Mouse (Mus musculus): ENCODE results near the gene Hnrnph2. TPM values are rescaled to one million over a fixed set of nuclear protein-coding genes. Genes with fewer than 3 reads are reported as not detected.

The Hnrnph2 gene
- polyA plus RNA-seq, 1 experiment from 2014 or later, result 143 TPM

DNA sequence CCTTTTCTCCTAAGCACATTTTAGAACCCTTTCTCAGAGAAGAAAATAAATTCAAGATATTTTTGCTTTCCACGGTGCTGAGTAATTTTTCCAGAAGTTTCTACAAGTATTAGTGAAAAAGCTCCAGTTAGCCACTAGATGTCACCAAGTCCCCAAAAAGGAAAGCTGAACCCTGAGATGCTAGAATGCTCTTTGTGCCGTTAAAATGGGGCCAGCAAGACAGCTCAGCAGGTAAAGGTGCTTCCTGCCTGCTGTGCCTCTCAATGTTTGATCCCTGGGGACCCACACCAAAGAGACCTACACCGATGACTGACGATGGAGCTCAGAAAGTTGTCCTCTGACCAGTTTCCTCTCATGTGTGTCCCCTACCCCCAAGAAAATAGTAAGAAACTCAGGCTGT is 8.5 kb downstream of the Hnrnph2 start:
- H3K4me3 ChIP-seq (ENCODE audit: low read depth, low read length), result no peak overlapping the region
- no peaks in the 10 kb centered on the region for H3K9me3 ChIP-seq (replicated peaks; ENCODE audit: control insufficient read depth, low read length, poor library complexity, severe bottlenecking)
- H3K4me2 ChIP-seq (ENCODE audit: low read length), result no peak overlapping the region
- 53% methylated on average over 4 of the region's 4 CpGs for WGBS
- H3K36me3 ChIP-seq (ENCODE audit: control insufficient read depth, insufficient read depth, low read length), result no peaks in the 10 kb centered on the region
- no peak overlapping the region for H3K9ac ChIP-seq (ENCODE audit: low read depth, low read length)
- ATAC-seq, result peak; percentile 49
- no peaks in the 10 kb centered on the region for H3K27me3 ChIP-seq (ENCODE audit: control insufficient read depth, insufficient read depth, low read depth, low read length)
- no peaks in the 10 kb centered on the region; the same call in 1 of the 2 replicates for H3K4me1 ChIP-seq (ENCODE audit: control insufficient read depth, insufficient read depth, low read length)
- H3K27ac ChIP-seq (ENCODE audit: low read length), result no peak overlapping the region

DNA sequence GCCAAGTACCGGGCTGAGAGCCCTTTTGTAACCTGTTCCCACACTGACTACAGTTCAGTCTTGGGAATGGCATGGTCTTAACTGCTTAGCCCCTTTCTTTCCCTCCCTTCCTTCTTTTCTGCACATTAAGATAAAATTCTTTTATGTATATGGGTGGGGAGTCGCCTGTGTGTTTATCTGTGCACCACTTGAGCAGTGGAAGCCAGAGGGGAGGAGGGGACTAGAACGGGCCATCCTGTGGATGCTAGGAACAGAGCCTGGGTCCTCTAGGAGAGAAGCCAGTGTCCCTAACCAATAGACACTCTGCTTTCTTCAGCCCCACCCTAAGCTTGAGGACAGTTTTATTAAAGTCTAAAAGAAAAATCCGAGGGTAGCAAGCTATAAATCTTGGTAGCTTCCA is 10.0 kb downstream of the Hnrnph2 start:
- WGBS, result 84% methylated on average over 4 of the region's 4 CpGs
- H3K4me3 ChIP-seq (ENCODE audit: low read depth, low read length), result no peak overlapping the region
- ATAC-seq, result no peak

DNA sequence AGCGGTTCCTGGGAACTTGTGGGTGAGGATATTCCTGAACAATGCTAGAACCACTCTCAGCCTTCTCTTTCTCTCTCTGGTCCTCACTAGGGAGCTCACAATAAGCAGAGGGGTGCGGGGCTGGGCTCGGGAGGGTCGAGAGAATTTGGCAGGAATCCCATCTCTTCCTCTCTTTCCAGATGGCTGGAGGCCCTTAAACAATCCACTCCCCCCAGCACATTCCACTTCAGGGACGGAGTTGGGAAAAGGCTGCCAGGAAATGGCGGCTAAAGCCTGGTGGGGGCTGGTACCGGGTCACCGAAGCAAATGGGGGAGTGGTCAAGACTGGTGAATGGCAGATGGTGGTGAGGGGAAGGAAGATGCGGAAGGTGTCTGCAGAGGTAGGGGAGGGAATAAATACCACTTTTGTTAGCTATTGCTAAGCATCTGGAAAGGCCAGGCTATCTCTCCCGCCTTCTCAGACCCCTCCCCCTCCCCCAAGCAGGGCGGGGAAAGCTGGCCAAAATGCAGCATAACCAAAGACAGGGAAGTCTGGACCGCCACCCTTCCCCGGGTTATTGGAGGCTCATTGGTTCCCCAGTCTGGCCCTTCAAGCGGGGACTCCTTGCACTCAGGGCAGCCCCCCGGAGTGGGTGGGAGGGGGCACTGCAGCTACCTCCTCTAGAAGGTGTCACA is 11.4 kb downstream of the Hnrnph2 start:
- H3K4me3 ChIP-seq (ENCODE audit: low read depth, low read length), result peak overlapping the region; percentile 32
- H3K9me3 ChIP-seq (replicated peaks; ENCODE audit: control insufficient read depth, low read length, poor library complexity, severe bottlenecking), result no peaks in the 10 kb centered on the region
- H3K36me3 ChIP-seq (ENCODE audit: control insufficient read depth, insufficient read depth, low read length), result no peaks in the 10 kb centered on the region
- ATAC-seq, result peak; percentile 87
- H3K9ac ChIP-seq (ENCODE audit: low read depth, low read length), result peak overlapping the region; percentile 49
- peak overlapping the region; percentile 53 for H3K4me2 ChIP-seq (ENCODE audit: low read length)
- peak overlapping the region; percentile 80 for H3K27ac ChIP-seq (ENCODE audit: low read length)
- no peaks in the 10 kb centered on the region for H3K27me3 ChIP-seq (ENCODE audit: control insufficient read depth, insufficient read depth, low read depth, low read length)
- no peaks in the 10 kb centered on the region; the same call in 1 of the 2 replicates for H3K4me1 ChIP-seq (ENCODE audit: control insufficient read depth, insufficient read depth, low read length)
- WGBS, result 21% methylated on average over 14 of the region's 15 CpGs

More for the DNA sequence above, 10.0 kb downstream of the Hnrnph2 start:
- Histone ChIP-seq H3K36me3 (ENCODE audit: control insufficient read depth, insufficient read depth, low read length) (no peaks in the 10 kb centered on the region), H3K4me2 (ENCODE audit: low read length) (no peak overlapping the region), H3K27me3 (ENCODE audit: control insufficient read depth, insufficient read depth, low read depth, low read length) (no peaks in the 10 kb centered on the region), H3K27ac (ENCODE audit: low read length) (no peak overlapping the region), H3K4me1 (ENCODE audit: control insufficient read depth, insufficient read depth, low read length) (no peaks in the 10 kb centered on the region; the same call in 1 of the 2 replicates), H3K9me3 (replicated peaks; ENCODE audit: control insufficient read depth, low read length, poor library complexity, severe bottlenecking) (no peaks in the 10 kb centered on the region), H3K9ac (ENCODE audit: low read depth, low read length) (no peak overlapping the region)

DNA sequence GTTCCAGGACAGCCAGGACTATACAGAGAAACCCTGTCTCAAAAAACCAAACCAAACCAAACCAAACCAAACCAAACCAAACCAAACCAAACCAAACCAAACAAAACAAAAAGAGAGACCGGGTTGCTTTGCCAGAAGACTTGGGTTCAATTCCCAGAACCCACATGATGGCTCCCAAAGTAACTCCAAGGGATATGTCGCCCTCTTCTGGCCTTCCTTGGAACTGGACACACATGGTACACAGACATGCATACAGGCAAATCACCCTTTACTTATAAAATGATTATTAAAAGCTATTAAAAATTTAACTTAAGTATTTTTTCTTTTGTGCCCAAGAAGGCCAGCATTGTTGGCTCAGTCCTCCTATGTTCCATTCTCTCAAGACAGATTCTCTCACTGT is 13.3 kb downstream of the Hnrnph2 start:
- no peak overlapping the region for H3K4me2 ChIP-seq (ENCODE audit: low read length)
- 59% methylated on average over 2 of the region's 2 CpGs for WGBS

DNA sequence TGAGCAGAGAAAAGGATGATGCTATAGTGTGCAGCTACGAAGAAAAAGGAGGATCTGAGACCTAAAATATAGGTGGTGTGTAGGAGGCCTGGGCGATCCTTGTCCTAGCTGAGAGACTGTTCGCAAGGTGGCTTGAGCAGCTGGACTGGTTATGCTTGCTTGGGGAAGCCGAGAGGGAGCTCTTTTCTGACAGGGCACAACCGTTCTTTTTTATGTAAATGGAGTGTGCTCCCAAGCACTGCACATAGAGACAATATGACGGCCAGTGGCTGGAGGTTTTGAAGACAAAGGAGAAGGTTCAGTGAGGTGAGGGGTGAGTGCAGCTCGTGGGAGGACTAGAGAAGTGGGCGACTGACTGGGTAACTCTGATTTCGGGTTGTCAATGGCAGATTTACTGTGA is 18.7 kb downstream of the Hnrnph2 start:
- no peaks in the 10 kb centered on the region for H3K9me3 ChIP-seq (replicated peaks; ENCODE audit: control insufficient read depth, low read length, poor library complexity, severe bottlenecking)
- H3K9ac ChIP-seq (ENCODE audit: low read depth, low read length), result no peak overlapping the region
- WGBS, result 29% methylated on average over 9 of the region's 9 CpGs
- H3K4me2 ChIP-seq (ENCODE audit: low read length), result 0 out of 2 replicates have a peak overlapping the region, but pooled peaks have one; percentile 12
- peak; percentile 68; the same call in 1 of the 2 replicates for ATAC-seq
- no peaks in the 10 kb centered on the region; the same call in 1 of the 2 replicates for H3K27me3 ChIP-seq (ENCODE audit: control insufficient read depth, insufficient read depth, low read depth, low read length)
- H3K4me1 ChIP-seq (ENCODE audit: control insufficient read depth, insufficient read depth, low read length), result peaks cover 8% of the 10 kb centered on the region
- H3K36me3 ChIP-seq (ENCODE audit: control insufficient read depth, insufficient read depth, low read length), result no peaks in the 10 kb centered on the region
- H3K4me3 ChIP-seq (ENCODE audit: low read depth, low read length), result no peak overlapping the region
- peak overlapping the region; percentile 81 for H3K27ac ChIP-seq (ENCODE audit: low read length)

More for the DNA sequence above, 13.3 kb downstream of the Hnrnph2 start:
- H3K9me3 ChIP-seq (replicated peaks; ENCODE audit: control insufficient read depth, low read length, poor library complexity, severe bottlenecking), result no peaks in the 10 kb centered on the region
- no peak overlapping the region for H3K9ac ChIP-seq (ENCODE audit: low read depth, low read length)
- no peak overlapping the region for H3K27ac ChIP-seq (ENCODE audit: low read length)
- H3K27me3 ChIP-seq (ENCODE audit: control insufficient read depth, insufficient read depth, low read depth, low read length), result no peaks in the 10 kb centered on the region
- H3K36me3 ChIP-seq (ENCODE audit: control insufficient read depth, insufficient read depth, low read length), result no peaks in the 10 kb centered on the region
- H3K4me1 ChIP-seq (ENCODE audit: control insufficient read depth, insufficient read depth, low read length), result no peaks in the 10 kb centered on the region; the same call in 1 of the 2 replicates
- H3K4me3 ChIP-seq (ENCODE audit: low read depth, low read length), result no peak overlapping the region
- ATAC-seq, result no peak

DNA sequence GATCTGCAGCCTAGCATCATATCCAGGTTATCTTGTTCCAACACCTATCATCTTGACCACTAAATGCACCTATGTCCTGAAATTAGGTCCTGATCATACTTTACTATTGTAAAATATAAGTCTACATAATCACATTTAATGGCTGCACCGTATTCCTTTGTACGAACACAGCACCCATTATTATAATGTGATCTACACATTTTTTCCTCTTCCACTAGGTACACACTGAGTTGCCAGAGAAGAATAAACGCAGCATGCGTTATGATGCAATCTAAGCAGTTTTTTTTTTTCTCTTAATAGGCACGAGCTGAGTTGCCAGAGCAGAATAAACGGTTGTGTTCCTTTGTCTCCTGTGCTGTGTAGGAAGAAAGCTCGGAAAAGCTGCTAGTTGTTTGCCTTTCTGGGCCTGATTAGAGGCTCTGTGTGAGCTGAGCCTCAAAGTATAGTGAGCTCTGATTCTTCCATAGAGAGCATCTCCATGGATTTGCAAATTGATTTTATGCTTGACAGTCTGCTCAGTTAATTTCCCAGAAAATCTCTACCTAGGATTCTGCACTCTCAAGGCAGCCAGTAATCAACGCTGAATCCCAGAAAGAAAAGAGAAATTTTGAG is 19.4 kb downstream of the Hnrnph2 start:
- peak; percentile 82 for ATAC-seq
- Histone ChIP-seq H3K4me2 (ENCODE audit: low read length) (no peak overlapping the region; the same call in 1 of the 2 replicates), H3K27me3 (ENCODE audit: control insufficient read depth, insufficient read depth, low read depth, low read length) (no peaks in the 10 kb centered on the region; the same call in 1 of the 2 replicates), H3K9me3 (replicated peaks; ENCODE audit: control insufficient read depth, low read length, poor library complexity, severe bottlenecking) (no peaks in the 10 kb centered on the region), H3K27ac (ENCODE audit: low read length) (peak overlapping the region; percentile 81), H3K4me3 (ENCODE audit: low read depth, low read length) (no peak overlapping the region), H3K4me1 (ENCODE audit: control insufficient read depth, insufficient read depth, low read length) (peaks cover 8% of the 10 kb centered on the region), H3K9ac (ENCODE audit: low read depth, low read length) (peak overlapping the region; percentile 10; the same call in 1 of the 2 replicates), H3K36me3 (ENCODE audit: control insufficient read depth, insufficient read depth, low read length) (no peaks in the 10 kb centered on the region)
- WGBS, result 27% methylated on average over 8 of the region's 8 CpGs

DNA sequence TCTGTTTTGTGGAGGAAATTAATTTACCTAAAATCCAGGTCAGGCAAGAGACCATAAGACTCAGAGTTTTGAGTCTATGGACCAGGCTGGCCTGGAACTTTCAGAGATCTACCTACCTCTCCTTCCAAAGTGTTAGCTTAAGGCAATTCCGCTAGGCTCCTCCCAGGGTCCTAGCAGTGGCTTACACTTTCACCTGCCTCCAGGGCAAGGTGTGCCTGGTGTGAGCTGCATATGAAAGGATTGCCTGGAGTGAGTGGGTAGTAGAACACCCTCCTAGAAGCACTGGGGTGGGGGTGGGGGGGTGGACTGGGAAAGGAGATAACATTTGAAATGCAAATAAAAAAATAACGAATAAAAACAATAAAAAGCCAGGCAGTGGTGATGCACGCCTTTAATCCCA is 20.7 kb downstream of the Hnrnph2 start:
- Histone ChIP-seq H3K9me3 (replicated peaks; ENCODE audit: control insufficient read depth, low read length, poor library complexity, severe bottlenecking) (no peaks in the 10 kb centered on the region), H3K27ac (ENCODE audit: low read length) (no peak overlapping the region), H3K9ac (ENCODE audit: low read depth, low read length) (no peak overlapping the region), H3K27me3 (ENCODE audit: control insufficient read depth, insufficient read depth, low read depth, low read length) (no peaks in the 10 kb centered on the region; the same call in 1 of the 2 replicates), H3K4me2 (ENCODE audit: low read length) (no peak overlapping the region), H3K4me3 (ENCODE audit: low read depth, low read length) (no peak overlapping the region), H3K4me1 (ENCODE audit: control insufficient read depth, insufficient read depth, low read length) (peaks cover 8% of the 10 kb centered on the region), H3K36me3 (ENCODE audit: control insufficient read depth, insufficient read depth, low read length) (no peaks in the 10 kb centered on the region)
- WGBS, result 82% methylated on average over 3 of the region's 3 CpGs
- no peak for ATAC-seq

DNA sequence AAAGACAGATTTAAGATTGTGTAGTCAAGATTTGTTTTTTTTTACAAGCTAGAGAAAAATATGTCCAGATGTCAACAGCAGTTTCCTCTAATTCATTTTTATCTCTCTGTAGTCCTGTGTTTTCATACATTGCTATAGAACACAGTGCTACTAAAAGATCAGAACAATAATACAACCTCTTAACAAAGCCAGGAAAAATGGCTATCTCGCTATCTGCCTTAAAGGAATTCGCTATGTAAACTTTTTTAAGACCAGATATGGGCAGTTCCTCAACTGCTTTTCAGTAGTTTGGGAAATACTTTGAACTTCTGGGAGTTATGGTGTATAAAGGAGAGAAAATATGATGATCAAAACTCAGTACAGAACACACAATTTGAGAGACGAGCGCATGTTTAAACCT is 22.4 kb downstream of the Hnrnph2 start:
- Histone ChIP-seq H3K4me1 (ENCODE audit: control insufficient read depth, insufficient read depth, low read length) (peaks cover 8% of the 10 kb centered on the region), H3K4me2 (ENCODE audit: low read length) (no peak overlapping the region), H3K9me3 (replicated peaks; ENCODE audit: control insufficient read depth, low read length, poor library complexity, severe bottlenecking) (no peaks in the 10 kb centered on the region), H3K9ac (ENCODE audit: low read depth, low read length) (no peak overlapping the region), H3K4me3 (ENCODE audit: low read depth, low read length) (no peak overlapping the region), H3K27me3 (ENCODE audit: control insufficient read depth, insufficient read depth, low read depth, low read length) (no peaks in the 10 kb centered on the region; the same call in 1 of the 2 replicates), H3K27ac (ENCODE audit: low read length) (no peak overlapping the region), H3K36me3 (ENCODE audit: control insufficient read depth, insufficient read depth, low read length) (no peaks in the 10 kb centered on the region)
- WGBS, result 80% methylated on average over 4 of the region's 4 CpGs
- ATAC-seq, result no peak

DNA sequence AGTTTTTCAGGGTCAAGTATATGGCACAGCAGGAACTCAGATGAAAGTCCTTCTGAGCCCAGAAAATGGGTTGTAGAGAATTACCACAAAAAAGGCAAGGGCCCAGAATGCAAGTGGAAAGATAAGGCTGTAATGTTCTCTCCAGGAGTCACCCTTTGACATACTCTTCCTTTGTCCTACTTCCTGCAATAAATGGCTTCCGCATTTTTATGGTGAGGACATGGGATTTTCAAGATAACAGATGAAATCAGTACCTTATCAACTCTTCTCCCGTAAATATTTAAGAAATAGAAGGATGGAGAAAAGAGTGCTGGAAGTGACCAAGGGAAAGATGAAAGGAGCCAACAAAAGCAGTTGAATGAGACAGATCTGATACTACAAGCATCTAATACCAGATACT is 27.2 kb downstream of the Hnrnph2 start:
- H3K36me3 ChIP-seq (ENCODE audit: control insufficient read depth, insufficient read depth, low read length), result no peaks in the 10 kb centered on the region
- WGBS, result 86% methylated on average over 2 of the region's 2 CpGs
- H3K4me3 ChIP-seq (ENCODE audit: low read depth, low read length), result no peak overlapping the region
- H3K27ac ChIP-seq (ENCODE audit: low read length), result no peak overlapping the region
- H3K4me2 ChIP-seq (ENCODE audit: low read length), result no peak overlapping the region
- H3K4me1 ChIP-seq (ENCODE audit: control insufficient read depth, insufficient read depth, low read length), result no peaks in the 10 kb centered on the region
- no peak for ATAC-seq
- no peak overlapping the region for H3K9ac ChIP-seq (ENCODE audit: low read depth, low read length)
- H3K9me3 ChIP-seq (replicated peaks; ENCODE audit: control insufficient read depth, low read length, poor library complexity, severe bottlenecking), result no peaks in the 10 kb centered on the region
- H3K27me3 ChIP-seq (ENCODE audit: control insufficient read depth, insufficient read depth, low read depth, low read length), result no peaks in the 10 kb centered on the region

Data from midbrain, embryonic 16.5 days (tissue).